Mouse (Mus musculus): ENCODE data around the gene Rassf2. TPM values are rescaled to one million over a fixed set of nuclear protein-coding genes. Genes with fewer than 3 reads are reported as not detected.

Rassf2 gene
- polyA plus RNA-seq, 1 experiment from 2014 or later = 1.6 TPM

Other genes starting within 250 kb of the Rassf2 start
- gene Erv3, start 170.5 kb downstream of the Rassf2 start, polyA plus RNA-seq (2015; fragmentation: Nextera tagmentation; extraction: Ambion mirVana) = not detected in 2 replicates
- gene Prnp, start 120.3 kb downstream of the Rassf2 start, polyA plus RNA-seq (2015; fragmentation: Nextera tagmentation; extraction: Ambion mirVana) = 30.3 and 32.3 TPM in 2 replicates
- 0.28 TPM in 1 of 2 replicates, not detected in the other for gene Prn, start 120.3 kb downstream of the Rassf2 start, polyA plus RNA-seq (2015; fragmentation: Nextera tagmentation; extraction: Ambion mirVana)
- gene Prnd, start 79.4 kb downstream of the Rassf2 start, polyA plus RNA-seq (2015; fragmentation: Nextera tagmentation; extraction: Ambion mirVana) = 0.34 and 0.45 TPM in 2 replicates
- 2.8 and 3.1 TPM in 2 replicates for gene Slc23a2, start 114.8 kb upstream of the Rassf2 start, polyA plus RNA-seq (2015; fragmentation: Nextera tagmentation; extraction: Ambion mirVana)
- 17.5 and 21.7 TPM in 2 replicates for gene Tmem230, start 217.5 kb upstream of the Rassf2 start, polyA plus RNA-seq (2015; fragmentation: Nextera tagmentation; extraction: Ambion mirVana)
- 369 and 404 TPM in 2 replicates for gene Pcna, start 223.1 kb upstream of the Rassf2 start, polyA plus RNA-seq (2015; fragmentation: Nextera tagmentation; extraction: Ambion mirVana)
- gene Cds2, start 232.9 kb upstream of the Rassf2 start, polyA plus RNA-seq (2015; fragmentation: Nextera tagmentation; extraction: Ambion mirVana) = 10.2 and 13.3 TPM in 2 replicates

All from liver, embryonic 13.5 days (tissue).